Mouse (Mus musculus): ENCODE data around the gene Ripor2. TPM values are rescaled to one million over a fixed set of nuclear protein-coding genes. Genes with fewer than 3 reads are reported as not detected.
"Not testable (repeated sequence)": the region's sequence is repeated elsewhere in the genome, so short reads cannot be mapped to it uniquely, and the experiment has no call there.

Ripor2 gene
- total RNA-seq, 2 experiments from 2014 or later, result 7.5 to 10.9 TPM

- DNase-seq, result no peak
Measured at GRCm38 (mm10) chr13:24714360-24714885, 132.4 kb downstream of the Ripor2 start.

GRCm38 (mm10) chr13:24715601-24716000, 133.6 kb downstream of the Ripor2 start:
- DNase-seq, result no peak

- DNase-seq, result no peak
Measured at GRCm38 (mm10) chr13:24716441-24716840, 134.5 kb downstream of the Ripor2 start.

- no peak for DNase-seq
Measured at GRCm38 (mm10) chr13:24717677-24718076, 135.7 kb downstream of the Ripor2 start.

DNA sequence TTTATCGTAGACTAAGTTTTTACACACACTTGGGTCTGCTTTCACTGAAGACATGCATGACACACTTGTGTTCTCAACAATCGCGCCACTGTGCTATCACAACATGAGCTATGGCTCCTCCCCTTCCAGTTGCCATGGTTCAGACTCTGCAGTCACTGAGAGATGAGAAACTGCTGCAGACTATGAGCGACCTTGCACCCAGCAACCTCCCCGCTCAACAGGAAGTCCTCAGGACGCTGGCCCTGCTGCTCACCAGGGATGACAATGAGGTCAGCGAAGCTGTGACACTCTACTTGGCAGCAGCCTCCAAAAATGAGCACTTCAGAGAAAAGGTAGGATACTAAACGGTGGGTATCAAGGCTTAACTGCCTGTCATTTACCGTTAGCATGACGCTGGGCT, 139.5 kb downstream of the Ripor2 start:
- peak; percentile 60 for DNase-seq

- DNase-seq, result no peak
Measured at GRCm38 (mm10) chr13:24723699-24724394, 141.9 kb downstream of the Ripor2 start.

DNA sequence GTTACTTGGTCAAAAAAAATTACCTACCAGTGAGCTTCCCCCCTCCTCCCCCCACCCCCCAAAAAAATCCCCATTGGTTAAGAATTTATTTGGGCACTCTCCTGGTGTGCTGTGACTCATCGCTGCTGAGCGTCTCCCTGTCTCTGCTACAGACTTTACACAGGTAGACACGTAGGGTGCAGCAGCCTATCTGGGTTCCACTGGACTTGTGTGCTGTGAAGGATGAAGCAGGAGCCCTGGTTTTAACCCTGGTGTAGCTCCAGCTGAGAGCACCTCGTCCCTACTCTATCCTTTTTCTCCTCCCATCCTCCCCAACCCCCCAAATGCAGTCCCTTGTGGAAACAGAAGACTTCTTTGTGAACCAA, 142.4 kb downstream of the Ripor2 start:
- DNase-seq, result no peak

DNA sequence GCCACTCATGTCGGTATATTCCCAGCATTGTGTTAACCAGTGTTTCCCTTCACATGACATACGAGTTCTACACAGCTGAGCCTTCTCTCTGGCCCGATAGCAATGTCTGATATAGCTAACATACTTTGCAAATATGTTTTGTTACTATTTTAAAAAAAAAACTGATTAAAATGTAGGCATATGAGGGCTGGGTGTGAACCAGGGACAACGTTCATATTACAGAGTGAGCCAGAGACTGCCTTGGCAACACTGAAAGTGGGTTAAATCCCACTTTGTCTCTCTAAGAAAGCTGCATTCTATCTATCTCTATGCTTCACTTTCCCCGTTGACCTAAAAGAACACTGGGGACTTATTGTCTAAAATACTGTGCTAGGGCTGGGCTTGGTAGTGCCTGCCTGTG, 147.1 kb downstream of the Ripor2 start:
- no peak for DNase-seq

DNA sequence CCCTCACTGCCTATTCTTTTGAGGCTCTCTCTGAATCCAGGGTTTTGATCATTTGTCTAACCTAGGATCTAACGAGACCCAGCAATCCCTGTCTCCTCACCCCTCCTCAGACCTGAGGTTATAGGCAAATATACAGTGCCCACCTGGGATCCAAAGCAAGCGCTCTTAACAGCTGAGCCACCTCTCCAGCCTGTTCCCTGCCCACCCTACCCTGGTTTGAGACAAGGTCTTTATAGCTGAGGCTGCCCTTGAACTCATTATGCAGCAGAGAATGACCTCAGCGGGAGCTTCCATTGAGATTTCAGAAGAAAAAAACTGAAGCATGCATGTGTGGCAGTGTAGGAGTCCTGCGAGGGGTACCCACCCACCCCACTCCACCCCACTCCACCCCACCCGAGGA, 152.5 kb downstream of the Ripor2 start:
- no peak for DNase-seq

DNA sequence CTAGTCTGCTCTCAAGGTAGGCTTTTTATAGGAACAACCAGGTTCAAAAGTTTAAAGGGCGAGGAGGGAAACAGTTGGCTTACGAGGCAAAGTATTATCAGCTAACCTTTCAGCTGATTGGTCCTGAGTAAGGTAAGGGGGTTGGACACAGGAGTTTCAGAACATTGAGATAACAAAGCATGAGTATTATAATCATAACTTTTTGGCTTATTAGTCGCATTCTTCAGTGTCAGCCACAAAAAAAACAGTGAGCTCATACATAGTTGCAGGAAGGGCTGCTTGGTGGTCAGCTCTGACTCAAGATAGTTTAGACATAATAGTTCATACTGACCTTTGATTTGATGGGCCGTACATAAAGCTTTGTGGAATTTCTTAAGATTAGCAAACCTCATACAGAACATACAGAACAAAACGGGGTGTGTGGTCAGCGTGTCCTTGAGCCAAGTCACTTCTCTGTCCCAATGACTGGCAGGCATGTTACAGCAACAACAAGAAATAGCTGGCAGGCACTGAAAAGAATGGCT, 153.7 kb downstream of the Ripor2 start:
- peak; percentile 24 for DNase-seq

- DNase-seq, result no peak
Measured at GRCm38 (mm10) chr13:24741028-24741427, 159.0 kb downstream of the Ripor2 start, which contains the start of gene Armh2. Gene Armh2, plus strand, starts transcription at chr13:24741232.

DNA sequence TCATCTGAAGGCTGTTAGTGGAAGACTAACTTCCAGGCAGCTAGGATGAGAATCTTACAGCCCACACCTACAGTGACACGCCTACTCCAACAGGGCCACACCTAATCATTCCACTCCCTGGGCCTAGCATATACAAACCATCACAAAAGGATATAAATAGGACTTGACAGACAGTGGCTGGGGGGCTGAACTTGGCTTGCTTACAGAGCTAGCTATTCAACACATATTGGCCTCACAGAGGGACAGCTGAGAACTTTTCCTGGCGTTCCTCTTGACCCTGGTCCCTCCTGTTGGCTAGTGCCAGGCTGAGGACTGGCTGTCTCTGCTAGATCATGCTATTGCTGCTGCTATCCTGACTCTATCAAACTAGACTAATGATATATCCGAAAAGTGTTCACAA, 165.8 kb downstream of the Ripor2 start:
- DNase-seq, result no peak

DNA sequence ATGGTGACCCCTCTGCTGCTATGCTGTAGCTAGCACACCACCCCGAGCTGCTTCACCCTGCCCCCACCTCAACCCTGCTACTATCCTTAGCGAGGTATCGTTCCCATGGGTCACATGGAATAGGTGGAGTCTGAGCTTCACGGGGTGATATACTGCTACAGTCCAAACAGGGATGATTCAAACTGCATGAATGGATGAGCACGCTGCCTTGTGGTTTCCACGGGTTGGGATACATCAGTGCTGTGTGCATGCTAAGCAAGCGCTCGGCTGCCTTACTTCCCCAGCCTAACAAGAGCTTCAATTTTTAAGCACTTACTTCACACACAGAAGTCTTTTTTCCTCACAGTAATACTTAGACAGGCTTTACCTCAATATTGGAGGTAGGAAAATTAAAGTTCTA, 168.8 kb downstream of the Ripor2 start:
- no peak for DNase-seq

- DNase-seq, result no peak
Measured at GRCm38 (mm10) chr13:24751396-24751795, 169.4 kb downstream of the Ripor2 start.

GRCm38 (mm10) chr13:24756756-24757155, 174.8 kb downstream of the Ripor2 start:
- DNase-seq, result no peak

- no peak for DNase-seq
Measured at GRCm38 (mm10) chr13:24757820-24758564, 176.0 kb downstream of the Ripor2 start.

GRCm38 (mm10) chr13:24759451-24759850, 177.5 kb downstream of the Ripor2 start:
- DNase-seq, result no peak

- DNase-seq, result no peak
Measured at GRCm38 (mm10) chr13:24760351-24760870, 178.4 kb downstream of the Ripor2 start.

- no peak for DNase-seq
Measured at GRCm38 (mm10) chr13:24761083-24761402, 179.1 kb downstream of the Ripor2 start.

DNA sequence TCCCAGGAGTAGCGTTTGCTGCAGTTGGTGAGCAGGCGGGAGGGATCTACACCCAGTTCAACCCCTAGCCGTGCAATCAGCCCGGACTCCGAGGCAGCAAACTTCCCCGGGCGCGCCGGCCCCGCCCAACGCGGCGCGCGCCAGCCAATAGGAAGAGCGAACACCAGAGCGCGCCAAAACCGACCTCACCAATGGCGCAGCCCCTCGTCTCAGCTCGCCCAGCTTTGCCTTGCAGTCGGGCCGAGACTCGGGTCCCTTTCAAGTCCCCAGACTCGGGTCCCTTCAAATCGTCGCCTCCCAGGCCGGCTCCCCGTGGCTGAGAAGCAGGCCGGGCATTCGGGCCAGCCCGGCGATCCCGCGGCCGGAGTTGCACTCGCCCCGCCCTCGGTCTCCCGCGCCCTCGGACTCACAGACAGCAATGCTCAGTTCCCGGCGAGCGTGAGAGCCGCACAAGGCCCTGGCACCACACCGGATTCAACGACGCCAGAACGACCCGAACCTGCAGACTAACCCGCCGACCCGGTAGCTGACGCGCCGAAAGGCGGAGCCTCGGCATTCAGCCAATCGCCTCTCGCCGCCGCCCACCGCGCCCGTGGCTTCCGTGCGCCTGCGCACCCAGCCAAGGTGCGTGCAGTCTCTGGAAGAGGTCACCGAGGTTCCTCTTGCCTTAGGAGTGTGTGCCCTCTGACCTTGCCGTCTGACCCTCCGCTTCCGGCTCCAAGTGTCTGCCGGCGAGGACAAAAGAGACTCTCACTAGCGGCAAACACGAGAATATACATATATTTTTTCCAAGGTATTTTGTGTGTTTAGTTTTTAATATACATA, 179.6 kb downstream of the Ripor2 start, which contains the start of gene Gmnn:
Gene Gmnn, minus strand, starts transcription at position 521 of the 825 bp plus-strand sequence.
- DNase-seq, result peak; percentile 93

DNA sequence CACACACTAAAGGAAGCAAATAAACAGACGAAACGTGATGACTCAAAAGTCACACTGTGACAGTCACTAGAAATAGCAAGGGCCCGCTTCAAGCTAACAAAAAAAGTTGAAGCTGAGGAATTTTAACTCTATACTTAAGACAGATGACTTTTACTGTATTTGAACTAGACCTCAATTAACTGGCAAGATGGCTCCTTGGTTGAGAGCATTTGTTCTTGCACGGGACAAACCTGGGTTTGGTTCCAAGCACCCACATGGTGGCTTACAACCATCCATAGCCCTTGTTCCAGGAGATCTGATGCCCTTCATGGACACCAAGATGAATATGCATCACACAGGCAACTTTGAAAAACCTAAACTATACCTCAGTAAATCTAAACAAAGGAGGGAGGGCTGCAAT, 180.3 kb downstream of the Ripor2 start:
- DNase-seq, result no peak

DNA sequence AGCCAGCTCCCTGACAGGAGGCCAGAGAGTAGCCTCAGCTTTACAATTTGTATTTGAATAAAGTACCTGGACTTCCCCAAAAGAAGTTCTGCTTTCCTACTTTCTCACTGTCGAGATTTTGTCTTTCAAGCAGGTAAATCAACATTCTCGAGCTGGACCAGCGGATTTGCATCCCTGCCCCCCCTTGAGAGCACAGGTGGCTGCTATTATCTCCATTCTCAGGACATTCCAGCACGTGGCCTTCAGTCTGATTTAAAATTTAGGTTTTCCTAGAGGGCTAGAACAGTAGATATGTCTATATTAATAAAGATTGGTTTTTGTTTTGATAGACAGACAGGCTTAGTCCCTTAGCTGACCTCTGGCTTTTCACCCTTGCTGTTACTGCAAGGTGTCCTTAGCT, 185.8 kb downstream of the Ripor2 start:
- DNase-seq, result not testable (repeated sequence)

All from adrenal gland, postnatal 10 days (tissue).